Mouse (Mus musculus): ENCODE measurements at regions not wholly inside any gene's neighbourhood (a gene's known extent, or its start where the extent isn't known, plus 50 kb on each side); places are given as distances from the start of the nearest gene placed in this dataset.
A peak's percentile ranks its signal among the peaks of the same experiment; 100 is the strongest.
"Not testable (repeated sequence)": the region's sequence is repeated elsewhere in the genome, so short reads cannot be mapped to it uniquely, and the experiment has no call there.

DNA sequence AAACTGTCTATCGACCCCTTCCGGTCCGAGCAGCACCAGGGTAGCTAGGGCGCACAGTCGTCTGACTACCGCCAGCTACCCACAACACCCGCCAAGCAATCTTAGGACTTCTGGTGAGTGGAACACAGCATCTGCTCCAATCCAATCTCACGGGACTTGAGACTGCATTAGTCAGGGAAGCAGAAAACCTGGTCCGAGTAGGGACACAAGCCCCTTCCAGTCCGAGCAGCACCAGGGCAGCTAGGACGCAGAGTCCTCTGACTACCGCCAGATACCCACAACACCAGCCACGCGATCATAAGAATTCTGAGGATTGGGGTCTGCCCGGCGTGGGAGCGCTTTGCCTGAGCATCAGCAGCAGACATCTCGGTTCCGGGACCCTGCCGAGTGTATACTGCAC is 79.6 kb downstream of the Gm10715 start:
- not testable (repeated sequence) for DNase-seq (ENCODE audit: low spot score)

DNA sequence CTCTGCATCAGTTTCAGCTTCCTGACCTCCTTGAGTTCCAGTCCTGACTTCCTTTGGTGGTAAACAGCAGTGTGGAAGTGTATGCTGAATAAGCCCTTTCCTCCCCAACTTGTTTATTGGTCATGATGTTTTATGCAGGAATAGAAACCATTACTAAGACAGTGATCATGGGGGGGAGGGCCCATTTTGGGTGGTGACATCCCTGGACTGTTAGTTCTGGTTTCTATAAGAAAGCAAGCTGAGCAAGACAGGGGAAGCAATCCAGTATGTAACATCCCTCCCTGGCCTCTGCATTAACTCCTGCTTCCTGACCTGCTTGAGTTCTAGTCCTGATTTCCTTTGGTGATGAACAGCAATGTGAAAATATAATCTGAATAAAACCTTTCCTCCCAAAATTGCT is 124.5 kb downstream of the Gm10715 start:
- no peak for DNase-seq (ENCODE audit: low spot score)

DNA sequence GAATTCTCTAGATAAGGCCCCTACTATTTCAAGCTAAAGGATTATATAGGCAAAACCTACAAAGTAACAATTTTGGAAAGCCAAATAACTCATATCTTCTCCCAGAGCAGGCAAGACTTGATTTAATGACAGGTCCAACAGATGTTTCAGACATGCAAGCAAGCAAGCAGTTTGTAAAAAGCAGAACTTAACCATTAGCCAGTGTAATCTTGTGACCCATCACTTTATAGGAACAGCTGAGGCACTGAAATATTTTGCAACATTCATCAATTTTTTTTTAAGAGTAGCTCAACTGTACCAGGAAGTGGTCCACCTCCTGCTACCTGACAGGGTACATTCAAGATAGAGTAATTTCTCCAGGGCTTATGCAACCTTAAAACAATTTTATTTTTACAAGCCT is 147.7 kb downstream of the Gm10715 start:
- no peak for DNase-seq (ENCODE audit: low spot score)

DNA sequence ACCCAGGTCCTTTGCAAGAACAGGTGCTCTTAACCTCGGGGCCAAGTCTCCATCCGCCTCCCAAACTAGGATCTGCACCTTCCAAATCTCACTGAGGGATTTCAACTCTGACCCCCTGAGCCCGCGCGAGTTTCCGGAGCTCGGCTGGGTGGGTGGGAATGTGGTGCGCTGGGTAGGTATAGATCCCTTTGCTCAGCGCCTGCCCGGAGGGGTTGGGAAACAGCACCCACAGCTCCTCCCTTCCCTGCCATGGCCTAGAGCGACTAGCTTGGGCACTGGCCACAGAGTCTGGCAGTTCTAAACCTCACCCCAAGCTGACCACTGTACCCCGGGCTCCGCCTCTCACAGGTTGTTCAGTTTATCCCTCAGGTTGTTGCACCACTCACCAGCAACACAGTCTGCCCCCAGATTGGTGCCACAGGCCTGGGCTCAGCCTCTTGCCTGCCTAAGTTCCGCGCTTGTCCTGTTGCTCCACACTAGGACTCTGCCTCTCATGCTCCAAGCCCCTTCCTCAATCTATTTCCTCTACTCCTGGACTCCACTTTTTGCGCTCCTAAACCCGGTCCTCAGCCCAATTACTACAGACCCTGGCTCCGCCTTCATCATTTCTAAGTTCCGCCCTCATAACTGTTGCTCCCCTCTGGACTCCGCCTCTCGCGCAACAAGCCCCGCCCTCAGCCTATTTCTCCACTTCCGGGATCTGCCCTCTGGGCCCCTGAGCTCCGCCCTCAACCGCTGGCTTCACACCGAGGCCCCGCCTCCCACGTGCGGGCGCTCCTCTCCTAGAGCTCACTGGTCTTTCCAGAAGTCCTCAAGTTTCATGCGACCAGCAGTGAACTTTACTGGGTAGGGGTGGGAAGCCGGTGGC is 135.6 kb upstream of the Alkbh8 start:
- DNase-seq (ENCODE audit: low spot score), result peak; percentile 8

DNA sequence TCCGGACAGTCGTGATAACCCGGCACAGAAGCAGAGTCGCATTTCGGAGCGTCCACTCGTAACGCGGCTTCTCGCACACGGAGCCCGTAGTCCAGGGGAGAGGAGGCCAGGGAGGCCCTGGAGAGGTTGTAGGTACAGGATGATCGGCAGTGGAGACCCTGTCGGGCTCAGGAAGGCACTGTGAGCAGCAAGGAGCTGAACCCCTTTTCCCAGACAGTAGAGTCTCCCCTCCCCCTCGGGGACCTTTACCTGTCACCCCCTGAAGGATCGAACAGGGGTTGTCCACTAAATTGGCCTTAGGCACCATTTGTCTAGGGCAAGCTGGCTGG is 135.0 kb upstream of the Alkbh8 start:
- not testable (repeated sequence) for DNase-seq (ENCODE audit: low spot score)

DNA sequence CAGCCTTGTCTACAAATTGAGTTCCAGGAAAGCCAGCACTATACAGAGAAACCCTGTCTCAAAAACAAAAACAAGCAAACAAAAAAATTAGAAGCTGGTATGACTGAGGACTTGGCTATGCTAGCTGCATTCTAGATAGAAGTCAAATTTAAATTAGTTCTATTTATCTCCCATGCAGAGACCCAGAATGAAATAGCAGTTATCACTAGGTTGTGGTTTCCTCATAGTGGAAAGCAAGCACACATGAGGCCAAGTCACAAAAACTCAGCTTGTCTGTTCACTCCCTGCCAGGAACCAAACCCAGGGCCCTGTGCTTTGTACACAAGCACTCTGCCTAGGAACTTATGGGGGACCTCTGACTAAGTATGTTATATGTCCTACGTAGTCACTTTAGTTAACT is 126.8 kb upstream of the Alkbh8 start:
- DNase-seq (ENCODE audit: low spot score), result not testable (repeated sequence)

DNA sequence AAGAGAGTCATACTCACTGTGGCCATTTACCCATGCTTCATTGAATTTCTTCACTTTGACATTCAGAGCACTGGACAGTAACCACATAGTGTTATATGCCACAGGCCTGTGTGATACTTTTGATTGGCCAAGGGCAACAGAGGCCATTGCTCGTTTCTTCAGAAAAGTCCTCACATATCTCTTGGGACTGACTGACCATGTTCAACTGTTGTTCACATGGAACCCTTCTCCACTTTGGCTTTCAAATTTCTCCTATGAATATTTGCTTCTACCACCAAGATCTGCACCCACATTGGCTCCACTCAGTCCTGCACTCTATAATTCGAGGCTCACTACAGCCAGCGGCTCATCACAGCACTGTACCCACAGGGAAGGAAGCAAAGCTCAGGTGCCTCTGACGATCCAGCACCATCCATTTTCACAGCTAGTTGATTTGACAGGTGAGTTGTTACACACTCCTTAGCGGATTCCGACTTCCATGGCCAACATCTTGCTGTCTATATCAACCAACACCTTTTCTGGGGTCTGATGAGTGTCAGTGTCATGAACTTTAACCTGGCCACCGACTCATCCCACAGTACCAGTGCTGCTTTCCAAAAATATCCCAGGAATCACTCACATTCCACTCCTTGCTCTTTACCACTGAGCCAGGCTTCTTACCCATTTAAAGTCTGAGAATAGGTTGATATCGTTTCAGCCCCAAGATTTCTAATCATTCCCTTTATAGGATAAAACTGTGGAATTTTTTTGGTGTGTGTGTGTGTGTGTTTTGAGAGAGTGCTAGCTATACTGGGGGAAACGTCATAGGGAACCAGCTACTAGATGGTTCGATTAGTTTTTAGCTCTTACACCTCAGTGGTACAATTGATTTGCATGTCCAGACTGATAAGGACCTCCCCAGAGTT is 76.3 kb upstream of the Alkbh8 start:
- DNase-seq (ENCODE audit: low spot score), result peak; percentile 59

DNA sequence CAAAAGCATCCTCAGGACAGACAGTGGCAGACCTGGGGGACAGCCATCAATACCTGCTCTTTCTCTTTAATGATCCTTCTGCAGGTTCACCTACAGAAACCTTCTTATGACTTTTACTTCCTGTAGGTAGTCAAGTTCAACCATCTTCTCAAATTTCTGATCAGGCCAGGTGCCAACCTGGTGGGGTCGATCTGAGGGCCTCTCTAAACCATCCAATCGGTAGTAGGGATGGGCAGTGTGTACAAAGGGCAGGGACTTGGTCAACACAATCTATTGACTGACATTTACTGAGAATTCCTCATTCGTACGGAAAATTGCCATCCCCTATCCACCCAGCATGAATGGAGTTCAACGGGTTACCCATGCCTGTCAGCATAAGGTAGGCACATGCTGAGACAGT is 74.8 kb upstream of the Alkbh8 start:
- no peak for DNase-seq (ENCODE audit: low spot score)

DNA sequence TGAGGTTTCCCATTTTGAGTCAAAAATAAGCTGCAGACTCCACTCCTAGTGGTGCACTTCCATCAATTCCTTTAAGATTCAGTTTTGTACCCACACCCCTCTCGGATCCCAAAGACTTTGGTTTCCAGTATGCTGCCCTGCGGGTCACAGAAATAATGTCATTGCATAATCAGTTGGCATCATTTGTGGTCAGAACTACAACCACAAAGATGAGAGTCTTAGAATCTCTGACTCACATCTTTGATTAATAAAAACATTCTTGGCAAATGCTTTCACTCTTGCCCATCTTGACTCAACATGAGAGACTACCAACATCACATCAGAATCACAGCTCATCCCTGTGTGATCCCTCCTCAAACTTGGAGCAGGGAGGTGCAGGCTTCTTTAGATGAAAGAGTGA is 74.1 kb upstream of the Alkbh8 start:
- no peak for DNase-seq (ENCODE audit: low spot score)

DNA sequence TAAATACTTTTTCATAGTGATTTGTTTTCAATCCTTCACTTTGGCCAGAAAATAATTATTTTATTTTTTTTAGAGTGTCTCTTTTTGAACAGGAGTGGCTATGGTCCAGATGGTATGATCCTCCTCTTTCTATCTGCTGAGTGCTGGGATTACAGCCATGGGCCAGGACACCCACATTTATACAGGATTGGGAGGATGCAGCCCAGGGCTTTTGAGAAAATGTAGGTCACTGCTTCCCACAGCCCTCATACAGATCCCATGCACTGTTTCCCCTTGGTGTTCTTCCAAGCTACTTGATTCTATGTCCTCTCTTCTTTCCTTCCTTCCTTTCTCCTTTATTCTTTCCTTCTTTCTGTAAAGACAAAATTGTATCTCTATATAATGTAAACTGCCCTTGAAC is 70.5 kb upstream of the Alkbh8 start:
- no peak for DNase-seq (ENCODE audit: low spot score)

DNA sequence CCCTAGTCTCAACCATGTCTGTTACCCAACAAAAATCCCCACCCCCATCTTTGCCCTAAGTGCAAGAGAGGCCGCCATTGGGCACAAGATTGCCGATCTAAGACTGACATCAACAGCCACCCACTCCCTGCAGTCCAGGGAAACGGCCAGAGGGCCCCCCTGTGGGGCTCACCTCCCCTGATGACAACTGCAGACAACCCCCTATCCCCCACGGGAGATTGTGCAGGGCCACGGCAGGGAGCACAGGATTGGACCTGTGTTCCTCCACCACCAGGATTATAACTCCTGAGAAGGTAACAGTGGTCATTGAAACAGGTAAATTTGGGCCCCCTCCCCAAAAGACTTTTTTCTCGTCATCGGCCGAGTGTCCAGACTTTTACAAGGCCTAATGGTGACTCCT is 54.4 kb upstream of the Alkbh8 start:
- not testable (repeated sequence) for DNase-seq (ENCODE audit: low spot score)

DNA sequence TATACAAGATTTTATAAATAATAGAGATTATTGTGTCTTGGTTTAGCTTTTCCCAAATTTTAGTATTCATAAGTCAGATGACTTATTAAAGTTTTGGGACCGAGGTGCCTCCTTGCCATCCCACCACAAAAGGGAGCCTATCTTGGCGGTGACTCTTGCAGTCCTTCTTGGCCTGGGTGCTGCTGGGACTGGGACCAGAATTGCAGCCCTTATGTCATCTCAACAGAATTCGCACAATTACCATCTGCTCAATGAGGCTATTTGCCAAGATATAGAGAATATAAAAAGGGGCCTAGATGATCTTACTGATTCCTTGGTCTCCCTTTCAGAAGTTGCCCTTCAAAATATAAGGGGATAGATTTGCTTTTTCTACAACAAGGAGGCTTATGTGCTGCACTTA is 53.0 kb upstream of the Alkbh8 start:
- DNase-seq (ENCODE audit: low spot score), result not testable (repeated sequence)

DNA sequence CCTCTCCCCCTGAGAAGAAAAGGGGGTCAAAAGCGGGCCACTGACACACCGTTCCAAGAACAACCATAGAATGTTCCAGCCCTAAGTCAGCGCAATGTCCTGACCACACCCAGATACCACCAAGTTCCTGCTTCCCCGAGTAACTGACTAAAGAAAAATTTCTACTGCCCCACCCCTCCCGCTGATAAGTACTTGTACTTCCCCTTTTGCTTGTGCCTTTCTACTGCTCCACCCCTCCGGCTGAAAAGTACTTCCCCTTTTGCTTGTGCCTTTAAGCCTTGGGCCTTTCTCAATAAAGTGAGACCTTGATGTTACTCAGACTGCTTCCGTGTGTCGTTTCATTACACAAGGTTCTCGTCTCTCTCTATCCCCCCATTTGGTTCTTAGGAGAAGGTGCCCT is 51.6 kb upstream of the Alkbh8 start:
- not testable (repeated sequence) for DNase-seq (ENCODE audit: low spot score)

All from urinary bladder, postnatal 14 days (tissue).